Mouse (Mus musculus): ENCODE results near the gene Acsm5.

The Acsm5 gene

DNA sequence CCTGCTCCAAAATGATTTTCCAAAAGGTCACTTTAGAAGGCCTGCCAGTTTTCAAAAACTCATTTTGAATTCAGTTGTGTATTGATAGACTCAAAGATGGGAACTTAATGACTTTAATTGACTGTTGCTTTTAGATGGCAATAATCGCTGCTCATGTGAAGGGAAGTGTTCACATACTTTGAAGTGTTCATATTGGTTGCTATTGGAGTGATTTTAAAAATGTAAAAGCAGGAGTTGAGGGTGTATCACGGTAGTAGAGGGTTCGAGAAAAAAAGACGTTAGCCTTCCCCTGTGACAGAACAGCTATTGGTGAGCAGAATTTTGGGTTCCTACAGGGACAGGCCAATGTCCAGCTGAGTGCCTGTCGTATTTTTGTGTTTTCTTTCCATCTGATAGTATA, at the start of gene Acsm5:
TSS of gene Acsm5 (plus strand) at position 301 of the 400 bp plus-strand sequence.
- no peak for DNase-seq

DNA sequence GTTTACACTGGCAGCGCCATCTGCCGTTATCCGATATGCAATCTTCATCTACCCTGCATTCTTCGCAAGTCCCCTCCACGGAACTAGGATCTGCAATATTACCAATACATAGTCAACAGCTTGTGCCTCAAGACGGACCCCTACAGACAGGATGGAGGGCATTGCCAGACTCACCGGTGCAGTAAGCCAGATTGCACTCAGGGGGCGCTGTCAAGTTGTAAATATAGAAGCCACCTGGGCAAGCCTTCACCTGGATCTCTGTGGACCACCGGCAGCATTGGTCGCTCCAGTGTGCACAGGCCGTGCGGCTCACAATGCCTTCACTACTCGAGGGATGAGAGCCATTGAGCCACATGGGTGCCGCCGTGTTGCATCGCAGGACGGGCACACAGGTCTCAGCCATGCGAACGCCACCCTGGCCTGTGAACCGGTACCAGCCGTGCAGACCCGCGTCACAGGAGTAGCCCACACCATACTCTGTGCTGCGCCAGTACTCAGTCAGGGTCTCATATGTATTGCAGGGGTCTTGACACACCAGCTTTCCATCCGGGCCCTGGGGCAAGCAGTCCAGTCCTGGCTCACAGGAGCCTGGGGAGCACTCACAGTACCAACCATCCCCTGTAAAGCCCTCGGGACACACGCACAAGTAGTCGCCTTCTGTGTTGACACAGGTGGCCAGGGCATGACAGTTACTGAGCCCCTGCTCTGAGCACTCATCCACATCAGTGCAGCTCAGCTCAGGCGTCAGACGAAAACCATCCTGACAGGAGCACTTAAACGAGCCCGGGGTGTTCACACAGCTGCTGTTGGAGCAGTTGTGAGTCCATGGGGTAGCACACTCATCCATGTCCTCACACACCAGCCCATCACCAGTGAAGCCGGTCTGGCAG, 42.5 kb upstream of the Acsm5 start:
- DNase-seq: peak in 1 of 2 experiments; percentile 64

DNA sequence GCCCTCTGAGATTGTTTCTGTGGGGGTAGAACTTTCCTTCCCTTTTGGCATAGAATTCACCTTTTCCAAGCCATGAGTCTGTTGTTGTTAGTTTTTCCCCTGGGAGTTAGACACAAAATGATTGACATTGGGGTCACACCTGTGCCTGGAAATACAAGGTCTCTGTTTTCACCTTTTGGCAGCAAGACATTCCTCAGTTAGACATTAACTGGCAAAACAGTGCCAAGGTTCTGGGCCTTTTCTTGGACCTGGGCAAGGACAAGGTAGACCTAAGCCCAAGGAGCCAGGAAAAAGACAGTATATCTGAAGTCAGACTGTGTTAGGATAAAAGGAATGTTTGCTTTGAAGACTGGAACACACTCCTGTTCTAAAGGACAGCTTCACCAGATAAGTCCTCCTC, 40.0 kb upstream of the Acsm5 start, which contains the start of gene Umod:
TSS of gene Umod (minus strand) at position 27 of the 400 bp plus-strand sequence.
- peak; percentile 69 to 89 for DNase-seq

DNA sequence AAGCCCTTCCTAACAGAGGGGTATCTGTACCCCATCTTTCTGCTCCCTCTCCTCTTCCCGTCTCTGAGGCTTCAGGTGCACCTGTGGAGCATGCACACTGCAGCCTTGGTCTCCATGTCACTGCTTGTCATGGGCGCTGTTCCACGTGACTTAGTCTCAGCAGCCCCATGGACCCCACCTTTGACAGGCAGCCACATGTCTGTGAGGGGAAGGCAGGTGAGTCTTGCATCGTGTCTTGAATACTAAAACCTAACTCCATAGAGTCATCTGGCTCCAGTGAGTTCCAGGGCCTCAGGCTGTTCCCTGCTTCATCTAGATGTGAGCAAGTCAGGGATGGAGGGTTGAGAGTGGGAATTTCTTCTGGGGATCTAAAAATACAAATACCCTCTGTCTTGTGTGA, 35.1 kb upstream of the Acsm5 start:
- peak; percentile 38 to 54 for DNase-seq

DNA sequence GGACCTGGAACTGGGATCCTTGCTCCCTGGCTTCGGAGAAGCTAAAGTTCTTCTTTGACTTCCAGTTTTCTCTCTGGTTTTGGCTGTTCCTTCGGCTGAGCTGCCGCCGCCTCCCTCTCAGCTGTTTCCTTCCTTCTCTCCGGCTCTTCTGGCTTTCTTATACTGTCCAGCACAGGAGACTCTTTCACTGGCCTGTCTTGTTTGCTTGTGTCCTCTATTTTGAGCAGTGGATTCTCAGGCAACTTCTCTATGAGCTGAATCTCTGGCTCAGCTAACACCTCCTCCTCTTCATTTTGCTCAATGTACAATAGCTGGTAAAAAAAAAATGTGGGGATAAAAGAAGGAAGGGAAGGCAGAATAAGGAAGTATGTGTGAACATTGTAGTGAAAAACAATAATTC, 32.6 kb upstream of the Acsm5 start:
- no peak for DNase-seq

DNA sequence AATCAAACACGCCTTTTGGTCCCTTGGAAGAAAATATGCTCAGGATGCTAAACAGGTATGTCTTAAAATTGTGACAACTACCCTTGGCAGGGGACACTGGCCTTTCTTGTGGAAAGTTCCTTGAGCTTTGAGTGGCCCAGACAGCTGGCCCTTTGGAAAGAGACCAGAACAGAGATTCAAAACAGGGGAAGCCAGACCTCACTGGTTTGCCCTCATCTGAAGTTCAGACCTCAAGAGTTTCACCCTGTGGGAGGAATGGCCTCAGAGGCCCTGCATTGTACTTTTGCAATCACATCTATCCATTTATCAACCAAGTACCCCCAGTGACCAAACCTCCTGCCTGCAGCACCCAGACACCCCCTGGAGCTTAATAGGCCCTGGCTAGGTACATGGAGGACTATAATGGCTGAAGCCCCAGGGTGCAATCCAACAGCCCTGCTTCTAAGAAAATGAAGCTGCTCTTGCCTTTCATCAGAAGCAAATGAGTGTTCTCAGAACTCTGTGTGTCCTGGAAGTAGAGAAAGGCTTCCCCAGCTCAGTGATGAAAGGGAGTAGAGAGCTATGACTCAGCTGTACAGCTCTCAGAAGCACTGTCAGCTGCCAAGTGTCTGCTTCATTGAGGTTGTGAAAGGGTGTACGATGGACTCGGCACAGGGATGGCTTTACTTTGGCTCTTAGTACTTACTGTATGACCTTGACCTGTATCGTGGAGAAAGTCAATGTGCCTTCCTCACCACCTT, 29.1 kb upstream of the Acsm5 start:
- peak; percentile 25 to 60 for DNase-seq

DNA sequence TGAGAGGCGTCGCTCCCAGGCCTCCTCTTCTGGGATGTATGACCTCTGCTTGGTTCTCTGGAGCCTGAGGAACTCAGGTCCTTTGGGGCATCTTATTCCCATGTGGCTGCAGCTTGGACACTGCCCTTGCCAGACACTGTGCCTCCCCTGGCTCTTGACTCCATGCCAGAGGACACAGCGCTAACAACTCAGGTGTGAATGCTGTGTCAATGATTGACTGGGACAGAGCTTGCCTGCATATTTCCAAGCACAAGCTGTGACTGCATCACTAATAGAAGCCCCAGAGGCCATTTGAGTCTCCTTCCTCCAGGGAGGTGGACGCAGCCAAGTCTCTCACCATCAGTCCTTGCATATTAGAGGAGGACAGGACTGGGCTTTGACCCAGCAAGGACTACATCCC, 8.1 kb upstream of the Acsm5 start:
- DNase-seq: peak; percentile 92 to 97

DNA sequence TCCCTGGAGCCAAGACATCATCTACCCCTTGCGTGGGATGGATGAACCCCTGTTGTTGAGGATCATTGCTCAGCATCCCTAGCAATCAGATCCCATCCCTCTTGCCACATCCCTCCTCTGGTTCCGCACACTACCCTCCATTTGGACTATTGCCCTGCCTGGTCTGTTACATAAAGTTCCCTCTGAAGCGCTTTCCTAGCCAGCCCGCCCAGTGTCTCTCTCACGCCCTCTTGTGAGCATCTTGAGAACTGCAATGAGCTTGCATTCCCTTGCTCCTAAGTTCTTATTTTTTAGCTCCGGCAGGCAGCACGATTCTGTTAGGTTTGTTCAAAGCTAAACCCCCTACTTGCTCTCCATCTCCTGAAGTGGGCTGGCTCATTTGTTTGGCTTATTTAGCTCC, 6.2 kb upstream of the Acsm5 start:
- peak; percentile 88 to 92 for DNase-seq

DNA sequence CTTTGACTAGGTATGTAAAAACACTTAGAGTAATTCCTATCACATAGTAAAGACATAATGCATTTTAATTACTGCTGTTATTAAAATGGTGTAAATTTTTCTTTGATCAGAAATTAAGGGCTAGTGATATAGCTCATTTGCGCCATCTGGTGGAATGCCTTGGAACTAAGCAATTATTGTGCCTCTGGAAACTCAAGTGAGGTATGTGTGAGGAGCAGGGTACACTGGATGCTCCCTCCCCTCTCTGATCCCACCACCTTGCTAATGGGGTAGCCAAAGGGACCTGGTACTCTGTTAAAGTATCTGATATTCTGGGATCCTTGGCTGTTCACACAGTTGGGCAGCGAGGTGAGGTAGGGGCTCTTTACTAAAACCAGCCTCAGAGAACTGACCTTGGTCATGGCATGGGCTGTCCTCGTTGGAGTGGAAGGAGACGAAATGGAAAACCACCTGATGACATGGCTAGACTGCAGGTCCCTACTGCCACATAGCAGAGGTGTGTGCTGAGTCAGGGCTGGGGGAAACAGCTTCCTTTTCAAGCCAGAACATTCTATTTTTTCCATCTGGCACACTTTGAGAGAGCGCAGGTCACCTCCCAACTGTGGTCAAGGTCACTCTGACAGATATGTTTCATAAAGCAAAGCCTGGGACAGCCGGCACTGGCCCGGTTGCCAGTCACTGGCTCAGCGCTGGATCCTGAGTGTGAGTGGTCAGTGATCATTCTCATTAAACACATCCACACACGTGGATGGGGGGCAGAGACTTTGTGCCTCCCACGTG, 3.6 kb upstream of the Acsm5 start:
- DNase-seq: peak in 1 of 2 experiments; percentile 84

DNA sequence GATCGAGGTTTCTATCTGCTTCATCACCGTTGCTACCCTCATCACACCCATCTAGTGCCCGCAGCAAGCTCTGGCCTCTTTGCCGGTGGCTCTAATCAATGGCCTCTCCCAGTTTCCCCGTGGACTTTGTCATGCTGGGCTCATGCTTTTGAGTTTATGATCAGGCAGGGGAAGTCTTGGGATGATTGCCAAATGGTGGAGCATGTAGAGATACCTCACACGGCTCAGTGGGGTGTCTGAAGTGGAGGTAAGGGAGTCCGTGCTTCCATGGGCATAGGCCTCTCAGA, 3.0 kb upstream of the Acsm5 start:
- DNase-seq: no peak

DNA sequence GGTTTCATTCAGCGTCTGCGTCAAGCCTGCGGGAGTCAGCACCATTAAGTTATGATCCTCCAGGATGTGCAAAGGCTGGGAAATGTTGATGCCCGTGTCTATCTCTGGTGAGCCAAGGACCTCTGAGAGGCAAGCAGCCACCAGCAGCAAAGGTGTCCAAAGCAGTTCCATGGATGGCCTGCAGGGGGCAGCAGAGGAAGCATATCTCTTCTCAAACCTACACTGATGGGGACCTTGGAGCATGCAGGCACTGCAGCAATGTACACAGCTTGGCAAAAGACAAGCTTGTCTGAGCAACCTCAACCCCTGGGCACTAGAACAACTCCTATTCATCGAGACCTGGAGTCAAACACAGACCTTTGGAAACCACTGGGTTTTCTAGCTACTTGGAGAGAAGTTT, 391 bp downstream of the Acsm5 start:
- peak; percentile 88 to 93 for DNase-seq

DNA sequence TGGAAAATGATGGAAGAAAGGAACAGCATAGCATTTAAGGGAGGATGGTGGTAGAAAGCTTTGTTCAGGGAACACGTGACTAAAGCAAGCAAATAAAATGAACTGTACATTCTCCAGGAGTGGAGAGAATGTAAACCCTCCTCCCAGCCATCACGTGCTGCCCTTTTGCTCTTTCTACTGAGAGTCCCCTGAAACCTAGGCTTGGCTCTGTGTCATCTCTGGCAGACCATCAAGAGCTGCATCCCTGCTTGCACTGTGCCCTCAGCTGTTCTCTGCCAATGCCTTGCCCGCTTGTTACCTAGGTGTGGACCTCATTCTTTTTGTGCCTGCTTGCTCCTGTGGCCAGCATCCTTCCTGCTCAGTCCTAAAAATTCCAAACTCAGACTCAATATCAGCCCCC, 2.6 kb downstream of the Acsm5 start:
- peak; percentile 89 to 95 for DNase-seq

DNA sequence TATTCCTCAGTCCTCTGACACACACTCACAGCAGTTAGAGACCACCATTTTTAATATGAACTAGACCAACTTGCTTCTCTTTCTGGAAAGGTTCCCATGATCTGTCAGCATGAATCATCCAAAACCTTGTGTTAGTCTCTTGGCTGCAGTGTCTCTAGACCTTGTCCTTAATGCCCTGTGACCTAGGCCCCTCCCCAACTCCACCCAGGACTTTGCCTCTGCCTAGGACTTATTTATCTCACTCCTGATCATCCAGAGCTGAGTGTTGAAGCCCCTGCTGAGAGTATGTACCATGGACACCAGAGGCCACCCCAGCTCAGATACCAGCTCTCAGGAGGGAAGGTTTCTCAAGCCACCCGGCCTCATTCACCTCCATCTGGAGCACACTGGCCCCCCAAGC, 3.1 kb downstream of the Acsm5 start:
- DNase-seq: peak; percentile 74 to 88

DNA sequence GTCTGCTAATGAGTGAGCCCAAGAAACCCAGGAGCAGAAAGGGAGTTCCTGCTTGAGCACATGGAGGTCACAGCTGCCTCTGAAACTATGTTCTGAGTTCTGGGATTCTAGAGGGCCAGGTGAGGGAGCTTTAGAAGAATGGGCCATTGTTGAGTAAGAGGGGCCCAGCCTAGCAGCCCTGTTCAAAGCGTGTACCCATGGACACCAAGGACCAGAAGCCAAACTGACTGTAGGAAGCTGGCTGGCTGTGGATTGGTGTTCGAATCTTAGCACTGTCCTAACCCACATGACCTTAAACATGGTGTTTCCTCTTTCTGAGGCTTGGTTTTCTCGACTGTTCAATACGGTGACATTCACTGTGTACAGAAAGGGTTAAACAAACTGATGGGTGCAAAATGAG, 4.1 kb downstream of the Acsm5 start, which contains the start of gene Pdilt:
TSS of gene Pdilt (minus strand) at position 101 of the 400 bp plus-strand sequence.
- DNase-seq: no peak

DNA sequence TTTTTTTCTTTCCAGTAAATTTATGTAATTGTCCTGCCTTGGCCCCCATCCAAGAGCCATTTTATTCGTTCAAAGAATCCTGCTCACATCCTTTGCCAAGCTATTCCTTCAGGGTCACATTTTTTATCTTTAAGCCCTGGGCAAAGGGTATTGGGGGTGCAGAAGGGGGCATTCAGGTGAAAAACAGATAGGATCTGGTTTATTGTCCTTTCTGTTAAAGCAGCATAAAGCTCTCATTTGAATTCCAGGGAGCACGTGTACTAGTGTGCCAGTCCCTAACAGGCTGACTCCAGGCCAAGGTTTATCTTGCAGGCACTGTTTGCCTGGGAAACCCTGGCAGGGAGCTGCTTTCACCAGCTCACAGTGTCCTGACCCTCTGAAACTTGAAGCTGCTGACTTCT, 6.6 kb downstream of the Acsm5 start:
- DNase-seq: peak; percentile 78 to 87

DNA sequence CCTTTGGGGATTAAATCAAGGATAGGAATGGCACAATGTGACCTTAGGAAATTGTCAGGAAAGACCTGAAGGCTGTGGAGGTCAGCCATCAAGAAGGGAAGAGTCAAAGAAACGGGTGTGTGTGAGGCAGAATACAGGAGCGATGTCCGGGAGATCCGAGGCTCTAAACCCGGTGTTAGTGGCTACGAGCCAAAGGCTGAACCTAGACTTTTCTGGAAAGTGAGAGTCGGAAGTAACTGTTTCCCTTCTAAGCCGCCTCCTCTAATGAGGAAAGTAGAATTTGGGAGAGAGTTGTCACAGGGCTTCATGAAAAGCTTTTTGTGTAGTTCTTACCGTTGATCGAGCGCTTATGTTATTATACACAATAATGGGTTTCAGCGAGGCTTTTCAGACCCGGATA, 7.2 kb downstream of the Acsm5 start:
- no peak for DNase-seq

DNA sequence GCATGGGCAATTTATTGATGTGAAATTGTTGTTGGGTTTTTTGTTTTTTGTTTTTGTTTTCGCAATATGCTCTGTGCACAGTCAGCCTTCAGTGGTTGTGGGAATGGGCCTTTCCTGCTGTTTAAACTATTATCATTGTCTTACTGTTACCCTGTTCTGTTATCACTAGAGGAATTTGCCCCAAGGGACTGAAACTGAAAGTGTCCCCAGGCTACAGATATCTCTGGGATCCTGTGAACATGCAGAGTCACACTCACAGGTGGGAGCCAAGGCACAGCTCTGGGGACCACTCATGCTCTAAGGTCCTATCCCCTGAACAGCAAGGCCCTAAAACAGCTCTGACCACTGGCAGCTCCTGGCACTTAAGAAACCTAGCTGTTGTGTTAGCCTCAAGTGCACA, 7.9 kb downstream of the Acsm5 start:
- DNase-seq: no peak

DNA sequence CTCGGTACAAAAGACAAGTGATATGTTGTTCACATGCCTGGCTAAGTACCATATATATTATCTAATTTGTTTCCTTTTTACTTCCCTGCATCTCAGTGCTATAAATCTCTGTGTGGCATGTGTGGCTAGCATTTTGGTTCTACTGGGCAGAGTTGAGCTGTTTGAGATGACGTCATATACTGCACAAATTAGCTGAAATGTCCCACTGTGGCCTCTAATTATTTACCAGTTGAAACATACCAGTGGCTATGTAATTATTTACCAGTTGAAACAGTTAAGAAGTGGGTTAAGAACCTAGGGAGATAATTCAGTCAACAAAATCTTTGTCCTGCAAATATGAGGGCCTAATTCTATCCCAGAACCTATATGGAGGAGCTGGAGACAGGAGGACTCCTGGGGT, 8.3 kb downstream of the Acsm5 start:
- peak in 1 of 2 experiments; percentile 65 for DNase-seq

DNA sequence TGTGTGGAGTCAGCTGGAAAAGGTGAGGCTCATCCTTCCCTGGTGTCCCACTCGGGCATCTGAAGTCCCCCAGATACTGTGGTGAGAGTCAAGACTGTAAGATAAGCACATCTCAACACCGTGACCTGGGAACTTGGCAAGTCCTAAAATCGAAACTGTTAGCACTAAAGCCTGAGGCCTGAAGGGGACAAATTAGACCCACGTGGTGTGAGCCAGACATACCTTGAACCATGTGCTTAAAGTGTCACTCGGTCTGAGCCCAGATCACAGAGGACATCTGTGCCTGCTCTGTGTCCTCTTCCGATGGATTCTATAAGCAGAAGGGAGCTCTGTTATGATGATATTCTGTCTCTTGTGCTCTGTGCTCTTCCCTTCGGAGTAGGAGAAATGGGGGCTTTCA, 9.4 kb downstream of the Acsm5 start:
- no peak for DNase-seq

DNA sequence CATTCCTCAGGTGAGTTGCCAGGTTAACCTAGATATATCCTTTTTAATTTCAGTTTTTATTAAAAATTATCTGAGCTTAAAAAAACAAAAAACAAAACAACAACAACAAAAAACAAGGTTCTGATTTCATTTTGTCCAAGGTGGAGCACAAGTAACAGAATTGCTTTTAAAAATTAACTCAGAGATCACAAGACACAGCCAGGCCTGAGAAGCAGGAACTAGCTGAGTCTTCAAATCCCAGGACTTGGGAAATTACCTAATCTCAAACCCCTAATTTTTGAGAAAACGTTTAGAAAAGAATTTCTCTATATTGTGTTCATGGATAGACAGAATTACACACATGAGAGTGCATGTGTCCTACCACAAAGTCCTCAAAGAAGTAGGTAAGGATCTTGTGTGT, 13.7 kb downstream of the Acsm5 start:
- DNase-seq: peak in 1 of 2 experiments; percentile 52

DNA sequence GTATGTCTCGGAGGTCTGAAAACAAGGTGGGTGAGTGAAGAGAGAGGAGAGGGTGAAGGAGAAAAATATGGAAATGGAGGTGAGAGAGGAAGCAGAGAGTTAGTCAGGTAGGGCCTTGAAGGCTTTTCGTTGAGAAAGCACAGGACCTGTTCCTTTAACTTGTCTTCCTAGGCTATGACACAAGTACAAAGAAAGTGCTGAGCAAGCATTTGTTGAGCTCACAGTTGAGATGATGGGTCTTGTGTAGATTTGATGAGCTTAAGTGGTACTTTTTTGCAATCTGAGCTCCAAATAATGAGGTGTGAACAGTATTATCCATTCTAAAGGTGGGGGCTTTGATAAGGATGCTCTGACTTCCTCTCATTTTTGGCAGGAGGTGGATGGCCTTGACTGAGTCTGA, 15.1 kb downstream of the Acsm5 start:
- DNase-seq: no peak

DNA sequence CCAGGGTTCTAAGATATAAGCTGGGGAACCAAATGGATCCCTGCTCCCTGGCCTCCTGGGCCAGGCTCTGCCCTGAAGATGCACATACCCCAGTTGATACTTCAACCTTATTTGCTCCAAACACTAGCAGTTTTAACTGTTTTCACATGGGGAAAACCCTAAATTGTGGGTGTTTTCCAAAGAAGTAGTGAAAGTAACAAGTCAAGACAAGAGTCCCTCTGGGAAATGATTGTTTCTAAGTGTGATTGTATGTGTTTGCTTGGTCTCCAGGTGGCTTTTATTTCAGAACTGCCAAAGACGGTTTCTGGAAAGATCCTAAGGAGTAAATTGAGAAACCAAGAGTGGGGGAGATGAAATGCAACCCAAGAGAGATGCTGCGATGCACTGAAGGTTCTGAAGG, 23.2 kb downstream of the Acsm5 start:
- no peak for DNase-seq

DNA sequence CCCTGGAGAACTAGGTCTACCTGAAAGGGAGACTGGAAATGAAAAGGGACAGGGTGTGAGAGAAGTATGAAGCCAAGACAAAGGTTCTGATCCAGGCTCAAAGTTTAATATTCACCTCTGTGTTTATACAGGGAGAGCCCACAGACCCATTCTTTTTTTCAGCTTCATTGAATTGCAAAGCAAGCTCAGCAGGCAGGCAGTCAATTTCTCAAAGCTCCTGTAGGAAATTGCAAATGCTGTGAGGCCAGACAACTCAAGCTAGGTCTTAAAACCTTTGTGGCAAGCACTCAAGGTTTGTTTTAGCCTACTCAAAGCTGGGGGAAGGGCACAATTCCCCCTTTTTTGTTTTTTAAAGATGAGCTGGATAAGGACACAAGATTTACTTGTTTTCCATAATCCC, 26.3 kb downstream of the Acsm5 start:
- DNase-seq: no peak
